Mouse (Mus musculus) lung, embryonic 16.5 days (tissue): ENCODE measurements at regions not wholly inside any gene's neighbourhood (a gene's known extent, or its start where the extent isn't known, plus 50 kb on each side); places are given as distances from the start of the nearest gene placed in this dataset.

Experiments
- ATAC-seq: fragments of 200-750 bp; cut with Nextera tagmentation; 2 replicates; pipeline ENCODE4 v1.8.0; 2017; ENCODE audit warnings: low read depth, mild to moderate bottlenecking, moderate library complexity
- H3K27ac ChIP-seq: fragments of 300-500 bp; sonication (generic); 2 replicates; pipeline ENCODE4 v1.5.1; 2014; ENCODE audit warnings: mild to moderate bottlenecking, control low read depth, low read length
- H3K27me3 ChIP-seq: fragments of 300-500 bp; sonication (generic); 2 replicates; pipeline ENCODE4 v1.6.1; 2014; ENCODE audit warnings: low read depth, low read length, mixed read lengths; ENCODE audit not compliant: control insufficient read depth, insufficient read depth
- H3K36me3 ChIP-seq: fragments of 300-500 bp; sonication (generic); 2 replicates; pipeline ENCODE4 v1.6.1; 2014; ENCODE audit warnings: low read length; ENCODE audit not compliant: control insufficient read depth, insufficient read depth
- H3K4me1 ChIP-seq: fragments of 300-500 bp; sonication (generic); replicated peaks from 2 replicates; pipeline ENCODE4 v1.6.1; 2014; ENCODE audit warnings: low read length, mixed read lengths; ENCODE audit not compliant: control insufficient read depth, insufficient read depth
- H3K4me2 ChIP-seq: fragments of 300-500 bp; sonication (generic); 2 replicates; pipeline ENCODE4 v1.6.1; 2014; ENCODE audit warnings: low read depth, low read length, control low read depth
- H3K4me3 ChIP-seq: fragments of 300-500 bp; sonication (generic); 2 replicates; pipeline ENCODE4 v1.5.1; 2014; ENCODE audit warnings: mild to moderate bottlenecking, low read length, control low read depth
- H3K9ac ChIP-seq: fragments of 300-500 bp; sonication (generic); 2 replicates; pipeline ENCODE4 v1.6.1; 2014; ENCODE audit warnings: low read length, control low read depth
- H3K9me3 ChIP-seq: fragments of 300-500 bp; sonication (generic); 2 replicates; pipeline ENCODE4 v1.6.1; 2016; ENCODE audit warnings: low read length; ENCODE audit not compliant: control insufficient read depth
- WGBS: fragments of 180-500 bp; shearing (Covaris S2); extraction: QIAGEN DNeasy Blood & Tissue Kit; methylation state at CpG from one replicate; pipeline ENCODE4 v1.1.7; 2014; 5-methylcytosine and 5-hydroxymethylcytosine counted together

GRCm38 (mm10) chr17:62939930-62940572, 58.9 kb upstream of the Efna5 start:
- Histone ChIP-seq H3K4me3 (no peak overlapping the region), H3K27ac (no peak overlapping the region), H3K9me3 (no peaks in the 10 kb centered on the region), H3K4me1 (peaks cover 10% of the 10 kb centered on the region; the same call in 1 of the 2 replicates), H3K9ac (peak overlapping the region; percentile 28; the same call in 1 of the 2 replicates), H3K4me2 (peak overlapping the region; percentile 42), H3K27me3 (no peaks in the 10 kb centered on the region), H3K36me3 (no peaks in the 10 kb centered on the region)
- ATAC-seq: no peak; the same call in 1 of the 2 replicates
- 28% methylated on average over 18 of the region's 18 CpGs for WGBS

GRCm38 (mm10) chr17:62939171-62939570, 58.1 kb upstream of the Efna5 start:
- H3K9me3 ChIP-seq: no peaks in the 10 kb centered on the region
- no peak overlapping the region for H3K4me3 ChIP-seq
- no peaks in the 10 kb centered on the region for H3K27me3 ChIP-seq
- 54% methylated on average over 4 of the region's 4 CpGs for WGBS
- peaks cover 10% of the 10 kb centered on the region; the same call in 1 of the 2 replicates for H3K4me1 ChIP-seq
- no peak overlapping the region for H3K9ac ChIP-seq
- no peaks in the 10 kb centered on the region for H3K36me3 ChIP-seq
- H3K27ac ChIP-seq: no peak overlapping the region
- no peak overlapping the region for H3K4me2 ChIP-seq
- no peak for ATAC-seq
